Mouse (Mus musculus): ENCODE data around the gene Gpr156. TPM values are rescaled to one million over a fixed set of nuclear protein-coding genes. Genes with fewer than 3 reads are reported as not detected.
"Not testable (repeated sequence)": the region's sequence is repeated elsewhere in the genome, so short reads cannot be mapped to it uniquely, and the experiment has no call there.

The Gpr156 gene
- total RNA-seq, 2 experiments from 2014 or later: not detected

DNA sequence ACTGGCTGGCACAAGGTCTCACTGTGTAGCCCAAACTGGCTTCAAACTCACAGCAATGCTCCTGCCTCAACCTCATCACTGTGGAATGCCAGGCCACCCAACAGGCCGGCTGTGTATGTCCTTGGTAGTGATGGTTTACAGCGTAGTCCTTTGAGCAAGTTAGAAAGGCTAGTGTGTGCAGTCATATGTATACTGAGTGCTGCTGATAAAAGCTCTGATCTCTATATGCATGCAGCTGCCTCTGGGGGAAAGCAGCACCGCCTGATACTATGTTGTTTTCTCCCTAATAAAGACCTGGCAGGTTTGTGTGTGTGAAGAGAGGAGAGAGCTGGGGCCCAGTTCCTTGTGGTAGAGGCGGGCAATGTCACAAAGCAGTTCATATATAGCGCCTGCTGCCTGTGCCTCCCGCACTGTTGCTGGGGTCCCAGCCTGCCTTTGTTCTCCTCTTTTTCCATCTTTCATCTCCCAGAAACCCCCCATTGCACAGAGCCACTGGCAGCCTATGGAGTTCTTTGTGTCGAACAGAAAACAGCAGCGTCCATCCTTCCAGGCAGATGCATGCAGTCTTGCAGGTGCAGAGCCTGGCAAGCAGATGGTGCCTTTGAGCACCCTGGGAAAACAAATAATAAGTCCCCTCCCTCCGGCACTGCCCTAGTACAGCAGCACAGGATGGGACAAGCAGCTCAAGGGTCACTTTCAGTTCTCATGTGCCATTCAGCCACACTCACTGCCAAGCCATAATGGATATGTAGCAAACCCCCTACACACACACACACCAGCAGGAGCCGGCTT lies 74.5 kb downstream of the Gpr156 start:
- ATAC-seq (replicated peaks; ENCODE audit: low FRiP score, poor library complexity, severe bottlenecking): no peak

DNA sequence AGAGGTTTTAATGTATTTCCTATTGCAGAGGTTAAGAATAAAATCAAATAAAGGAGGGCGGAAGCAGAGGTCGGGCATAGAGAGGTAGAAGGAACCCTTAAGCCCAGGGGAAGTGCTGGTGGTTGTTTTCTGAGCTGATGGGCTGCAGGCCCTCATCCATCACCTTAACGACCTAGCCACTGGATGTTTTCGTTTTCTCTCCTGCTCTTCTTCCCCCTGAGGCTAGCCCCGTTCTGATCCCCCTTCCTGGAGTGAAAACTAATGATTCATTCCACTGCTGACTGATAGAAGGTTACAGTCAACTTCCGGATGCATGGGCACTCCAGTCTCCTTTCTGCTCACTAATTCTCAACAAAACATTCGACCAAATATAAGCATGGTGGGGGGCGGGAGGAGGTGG lies 76.5 kb downstream of the Gpr156 start:
- no peak for ATAC-seq (replicated peaks; ENCODE audit: low FRiP score, poor library complexity, severe bottlenecking)

GRCm38 (mm10) chr16:37994647-37995046 lies 78.4 kb downstream of the Gpr156 start:
- no peak for ATAC-seq (replicated peaks; ENCODE audit: low FRiP score, poor library complexity, severe bottlenecking)

DNA sequence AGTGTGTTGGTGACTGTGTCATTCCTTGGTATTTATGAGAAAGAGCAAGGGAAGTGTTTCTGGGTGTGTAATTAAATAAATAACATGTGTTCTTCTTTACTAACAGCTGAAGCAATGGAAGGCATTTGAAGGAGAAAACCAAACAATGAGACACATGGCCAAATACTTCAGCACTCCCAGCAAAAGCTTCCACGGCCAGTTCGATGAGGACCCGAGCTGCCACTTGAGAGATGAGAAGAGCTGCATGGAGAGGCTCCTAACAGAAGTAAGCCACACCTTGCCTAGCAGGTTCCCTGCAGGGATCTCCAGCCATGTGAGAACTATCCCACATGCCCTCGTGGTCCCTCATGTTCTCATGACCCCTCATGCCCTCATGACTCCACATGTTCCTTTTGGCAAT lies 81.5 kb downstream of the Gpr156 start:
- ATAC-seq (replicated peaks; ENCODE audit: low FRiP score, poor library complexity, severe bottlenecking): no peak

DNA sequence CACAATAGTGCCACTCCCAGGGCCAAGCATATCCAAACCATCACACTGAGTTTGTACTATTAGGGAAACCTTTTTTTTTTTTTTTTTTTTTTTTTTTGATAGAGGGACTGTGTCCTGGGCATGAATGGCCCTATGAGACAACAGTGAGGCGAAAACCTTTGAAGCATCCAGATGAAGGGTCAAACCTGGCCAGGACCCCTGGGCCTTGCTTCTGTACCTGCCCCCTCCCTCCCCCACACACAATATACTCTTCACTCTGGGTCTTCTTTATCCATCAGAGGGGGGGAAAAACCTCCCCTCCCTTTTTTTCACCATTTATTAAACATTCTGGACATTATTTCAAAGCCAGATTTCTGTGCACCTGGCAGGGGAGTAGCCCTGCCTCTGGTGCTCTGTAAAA lies 83.5 kb downstream of the Gpr156 start:
- no peak for ATAC-seq (replicated peaks; ENCODE audit: low FRiP score, poor library complexity, severe bottlenecking)

DNA sequence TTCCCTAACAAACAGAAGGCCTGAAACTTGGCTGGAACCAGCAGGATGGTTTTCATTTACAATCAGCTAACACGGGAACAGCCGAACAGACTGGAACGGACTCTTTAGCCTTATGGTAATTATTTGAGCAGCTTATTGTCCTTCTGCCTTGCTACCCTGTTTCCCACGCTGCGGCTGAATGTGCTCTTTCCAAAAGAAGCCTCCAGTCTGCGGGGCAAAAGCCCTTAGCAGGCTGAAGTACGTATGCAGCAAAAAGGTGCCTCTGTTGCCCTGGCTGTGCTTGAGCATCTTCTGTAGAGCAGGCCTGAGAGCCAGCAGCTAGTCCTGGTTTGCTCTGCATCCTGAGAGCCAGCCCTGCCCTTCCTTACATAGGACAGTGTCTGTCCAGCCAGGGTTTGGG lies 83.9 kb downstream of the Gpr156 start:
- ATAC-seq (replicated peaks; ENCODE audit: low FRiP score, poor library complexity, severe bottlenecking): no peak

DNA sequence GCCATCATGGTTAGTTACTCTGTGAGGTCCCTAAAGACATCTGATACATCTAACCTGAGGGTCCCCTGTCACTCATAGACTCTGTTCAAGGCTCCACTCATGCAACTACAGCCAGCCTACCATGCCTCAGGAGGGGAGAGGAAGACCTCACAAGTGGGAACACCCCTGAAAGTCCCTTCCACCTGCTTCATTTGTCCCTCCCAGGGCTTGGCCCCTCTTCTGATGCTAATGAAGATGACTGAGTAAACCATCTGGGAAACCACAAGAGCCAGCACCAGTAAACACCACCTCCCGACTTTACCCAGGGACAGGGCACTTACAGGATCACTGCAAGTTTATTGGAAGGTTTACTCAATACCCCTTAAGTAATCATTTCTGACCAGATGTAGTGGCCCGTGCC lies 85.5 kb downstream of the Gpr156 start:
- no peak for ATAC-seq (replicated peaks; ENCODE audit: low FRiP score, poor library complexity, severe bottlenecking)

GRCm38 (mm10) chr16:38002485-38002884 lies 86.2 kb downstream of the Gpr156 start:
- no peak for ATAC-seq (replicated peaks; ENCODE audit: low FRiP score, poor library complexity, severe bottlenecking)

DNA sequence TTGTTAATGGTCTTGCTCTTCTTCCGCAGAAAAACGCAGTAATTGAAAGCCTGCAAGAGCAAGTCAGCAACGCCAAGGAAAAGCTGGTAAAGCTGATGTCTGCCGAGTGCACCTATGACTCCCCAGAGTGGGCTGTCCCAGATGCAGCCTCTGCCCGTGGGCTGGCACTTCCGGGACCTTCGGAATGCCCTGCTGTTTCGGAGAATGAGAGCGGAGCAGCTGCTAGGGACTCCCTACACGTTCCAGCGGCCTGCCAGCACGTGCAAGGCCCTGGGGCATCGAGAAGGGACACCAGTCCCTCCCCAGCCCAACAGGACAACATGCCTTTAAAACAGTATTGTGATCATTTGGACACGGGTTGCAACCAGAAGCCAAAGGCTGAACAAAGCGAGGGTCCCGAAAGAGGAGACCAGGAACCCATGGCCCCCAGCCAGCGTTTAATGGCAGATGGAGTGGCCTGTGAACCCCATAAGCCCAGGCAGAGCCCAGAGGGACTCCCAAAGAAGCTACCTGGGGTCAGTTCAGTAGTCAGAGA lies 88.3 kb downstream of the Gpr156 start:
- no peak for ATAC-seq (replicated peaks; ENCODE audit: low FRiP score, poor library complexity, severe bottlenecking)

GRCm38 (mm10) chr16:38005471-38005870 lies 89.2 kb downstream of the Gpr156 start:
- no peak for ATAC-seq (replicated peaks; ENCODE audit: low FRiP score, poor library complexity, severe bottlenecking)

DNA sequence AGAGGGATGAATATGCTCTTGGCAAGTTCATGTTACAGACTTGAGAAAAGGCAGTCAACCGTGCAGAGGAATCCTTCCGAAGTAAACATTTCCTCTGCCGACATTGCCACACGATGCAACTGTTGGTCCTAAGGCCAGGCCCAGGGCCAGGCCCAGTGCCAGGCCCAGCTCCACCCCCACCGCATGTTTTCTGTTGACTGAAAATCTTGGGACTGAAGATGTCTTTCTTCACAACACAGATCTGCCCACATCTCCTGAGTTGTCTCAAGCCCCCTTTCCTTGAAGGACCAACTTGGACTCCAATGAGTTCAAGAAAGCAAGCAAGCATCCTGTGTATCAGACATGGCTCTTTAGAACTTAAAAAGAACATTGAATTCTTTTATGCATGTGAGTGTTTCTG lies 92.1 kb downstream of the Gpr156 start:
- ATAC-seq (replicated peaks; ENCODE audit: low FRiP score, poor library complexity, severe bottlenecking): no peak

- no peak for ATAC-seq (replicated peaks; ENCODE audit: low FRiP score, poor library complexity, severe bottlenecking)
Observed at GRCm38 (mm10) chr16:38009041-38009825, 92.9 kb downstream of the Gpr156 start.

GRCm38 (mm10) chr16:38011486-38011885 lies 95.2 kb downstream of the Gpr156 start:
- ATAC-seq (replicated peaks; ENCODE audit: low FRiP score, poor library complexity, severe bottlenecking): no peak

DNA sequence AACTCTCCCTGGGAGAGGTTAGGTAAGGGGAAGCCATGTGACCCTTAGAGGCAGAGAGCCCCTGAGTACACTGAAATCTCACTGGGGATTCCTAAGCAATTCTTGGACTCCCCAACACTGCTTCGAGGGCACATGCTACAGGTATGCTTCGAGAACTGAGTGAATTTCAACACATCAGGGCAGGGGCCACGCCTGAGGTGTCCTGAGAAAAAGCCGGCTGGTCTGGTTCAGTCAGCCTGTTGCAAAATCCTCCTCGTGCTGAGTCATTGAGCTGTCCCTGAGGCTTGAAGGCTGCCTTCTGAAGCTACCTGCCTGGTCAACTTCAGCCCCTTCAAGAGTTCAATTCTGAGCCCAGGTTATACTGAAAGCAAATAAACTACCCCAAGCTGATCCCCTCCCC lies 96.1 kb downstream of the Gpr156 start:
- no peak for ATAC-seq (replicated peaks; ENCODE audit: low FRiP score, poor library complexity, severe bottlenecking)

- no peak for ATAC-seq (replicated peaks; ENCODE audit: low FRiP score, poor library complexity, severe bottlenecking)
Observed at GRCm38 (mm10) chr16:38012891-38013290, 96.6 kb downstream of the Gpr156 start.

GRCm38 (mm10) chr16:38014951-38015350 lies 98.7 kb downstream of the Gpr156 start:
- no peak for ATAC-seq (replicated peaks; ENCODE audit: low FRiP score, poor library complexity, severe bottlenecking)

GRCm38 (mm10) chr16:38016928-38017524 lies 100.7 kb downstream of the Gpr156 start:
- no peak for ATAC-seq (replicated peaks; ENCODE audit: low FRiP score, poor library complexity, severe bottlenecking)

- ATAC-seq (replicated peaks; ENCODE audit: low FRiP score, poor library complexity, severe bottlenecking): no peak
Observed at GRCm38 (mm10) chr16:38017958-38018376, 101.7 kb downstream of the Gpr156 start.

- ATAC-seq (replicated peaks; ENCODE audit: low FRiP score, poor library complexity, severe bottlenecking): no peak
Observed at GRCm38 (mm10) chr16:38032644-38033043, 116.3 kb downstream of the Gpr156 start.

GRCm38 (mm10) chr16:38033071-38033470 lies 116.8 kb downstream of the Gpr156 start:
- ATAC-seq (replicated peaks; ENCODE audit: low FRiP score, poor library complexity, severe bottlenecking): no peak

DNA sequence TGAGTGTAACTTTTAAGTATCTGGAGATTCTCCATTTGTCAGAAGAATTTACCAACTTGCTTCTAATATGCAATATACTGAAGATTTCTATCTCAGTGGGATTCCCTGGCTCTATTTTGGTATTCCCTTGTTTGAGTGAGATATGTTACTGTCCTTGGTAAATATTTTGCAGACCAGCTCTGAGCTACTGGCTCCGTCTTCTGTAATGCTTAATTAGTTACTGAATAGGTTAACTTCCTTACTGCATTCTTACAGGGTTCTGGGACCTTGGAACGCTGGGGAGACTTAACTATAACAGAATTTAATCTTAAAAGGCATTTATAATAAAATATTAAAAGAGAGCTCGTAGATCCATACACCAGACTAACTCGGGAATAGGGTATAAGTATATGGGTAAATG lies 121.8 kb downstream of the Gpr156 start:
- not testable (repeated sequence) for ATAC-seq (replicated peaks; ENCODE audit: low FRiP score, poor library complexity, severe bottlenecking)

Data from erythroblast, adult 5-6 weeks (primary cell).